Mouse (Mus musculus): ENCODE measurements around the gene Ptprd.
"Not testable (repeated sequence)": the region's sequence is repeated elsewhere in the genome, so short reads cannot be mapped to it uniquely, and the experiment has no call there.

Ptprd gene

DNA sequence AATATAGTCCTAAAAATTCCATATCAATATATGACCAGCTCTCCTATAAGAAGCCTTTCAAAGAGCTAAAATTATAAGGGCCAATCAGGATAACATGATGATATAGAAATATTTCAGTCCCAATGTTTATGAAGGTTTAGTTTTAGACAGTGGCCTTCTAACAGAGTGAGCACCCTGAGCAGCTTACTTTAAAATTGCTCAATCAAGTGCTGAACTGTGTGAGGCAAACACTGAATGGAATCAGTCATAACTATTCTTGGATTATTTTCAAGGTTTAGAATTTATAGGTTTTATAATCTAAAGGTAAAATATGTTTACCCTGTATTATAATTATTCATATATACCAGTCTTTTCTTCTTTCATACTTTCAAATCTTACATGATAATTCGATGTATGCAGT is 134.7 kb downstream of the Ptprd start:
- Histone ChIP-seq H3K4me1 (replicated peaks; ENCODE audit: low read depth, low read length) (no peaks in the 10 kb centered on the region), H3K27me3 (ENCODE audit: insufficient read depth, low read length) (no peaks in the 10 kb centered on the region), H3K4me3 (replicated peaks; ENCODE audit: low read length) (no peak overlapping the region), H3K36me3 (ENCODE audit: insufficient read depth, low read length) (no peaks in the 10 kb centered on the region), H3K9me3 (ENCODE audit: low read length) (no peaks in the 10 kb centered on the region)
- no peak for TF ChIP-seq CTCF (conservative IDR thresholded peaks at IDR 0.05; ENCODE audit: low read length)
- no peak for TF ChIP-seq POU5F1 (IDR thresholded peaks at IDR 0.05; ENCODE audit: borderline replicate concordance, low read length)
- no peak for TF ChIP-seq NANOG (IDR thresholded peaks at IDR 0.05; ENCODE audit: borderline replicate concordance, low read length)

DNA sequence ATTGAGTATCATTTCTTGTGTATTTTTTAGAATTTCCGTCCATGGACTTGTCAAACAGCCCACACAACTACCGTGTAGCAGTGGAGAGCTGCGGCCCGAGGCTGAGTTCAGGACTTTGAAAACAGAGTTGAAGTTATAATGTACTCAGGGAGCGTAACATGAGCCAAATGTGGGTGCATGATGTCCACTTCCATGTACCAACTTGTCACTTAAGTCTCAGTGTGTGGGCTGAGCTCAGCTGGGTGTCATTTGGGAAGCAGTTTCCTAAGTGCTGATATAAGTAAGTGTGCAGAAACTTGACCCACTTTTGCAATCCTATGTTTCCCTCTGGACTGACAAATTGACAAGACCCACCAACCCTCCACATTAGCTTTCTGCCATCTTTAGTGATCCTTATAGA is 173.4 kb downstream of the Ptprd start:
- no peaks in the 10 kb centered on the region for H3K36me3 ChIP-seq (ENCODE audit: insufficient read depth, low read length)
- H3K27me3 ChIP-seq (ENCODE audit: insufficient read depth, low read length), result no peaks in the 10 kb centered on the region
- no peaks in the 10 kb centered on the region for H3K9me3 ChIP-seq (ENCODE audit: low read length)
- H3K4me3 ChIP-seq (replicated peaks; ENCODE audit: low read length), result no peak overlapping the region
- no peaks in the 10 kb centered on the region for H3K4me1 ChIP-seq (replicated peaks; ENCODE audit: low read depth, low read length)
- TF ChIP-seq NANOG (IDR thresholded peaks at IDR 0.05; ENCODE audit: borderline replicate concordance, low read length) (no peak), POU5F1 (IDR thresholded peaks at IDR 0.05; ENCODE audit: borderline replicate concordance, low read length) (no peak), CTCF (conservative IDR thresholded peaks at IDR 0.05; ENCODE audit: low read length) (no peak)

DNA sequence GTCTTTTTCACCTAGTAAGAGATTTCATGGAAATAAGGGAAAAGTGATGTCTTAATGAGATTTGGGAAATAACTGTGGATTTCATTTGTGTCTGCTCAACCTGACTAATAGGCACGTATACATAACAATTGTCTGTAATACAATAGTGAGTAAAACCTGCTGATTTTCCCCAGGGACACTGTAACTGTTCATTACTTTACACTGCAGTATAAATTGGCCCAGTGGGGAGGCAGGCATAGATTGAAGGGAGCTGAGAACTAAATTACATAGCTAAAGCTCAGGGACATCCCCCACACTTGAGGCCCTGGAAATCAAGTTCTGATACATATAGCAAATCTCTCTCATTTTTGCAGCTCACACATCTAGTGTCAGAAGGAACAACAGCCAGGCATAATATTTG is 209.7 kb downstream of the Ptprd start:
- Histone ChIP-seq H3K4me1 (replicated peaks; ENCODE audit: low read depth, low read length) (no peaks in the 10 kb centered on the region), H3K4me3 (replicated peaks; ENCODE audit: low read length) (no peak overlapping the region), H3K36me3 (ENCODE audit: insufficient read depth, low read length) (no peaks in the 10 kb centered on the region), H3K27me3 (ENCODE audit: insufficient read depth, low read length) (no peaks in the 10 kb centered on the region), H3K9me3 (ENCODE audit: low read length) (no peaks in the 10 kb centered on the region)
- TF ChIP-seq POU5F1 (IDR thresholded peaks at IDR 0.05; ENCODE audit: borderline replicate concordance, low read length), result no peak
- TF ChIP-seq NANOG (IDR thresholded peaks at IDR 0.05; ENCODE audit: borderline replicate concordance, low read length), result peak; percentile 52; the same call in 1 of the 2 replicates

GRCm38 (mm10) chr4:77992709-77993108 is 219.1 kb downstream of the Ptprd start:
- no peaks in the 10 kb centered on the region for H3K4me1 ChIP-seq (replicated peaks; ENCODE audit: low read depth, low read length)
- no peaks in the 10 kb centered on the region for H3K27me3 ChIP-seq (ENCODE audit: insufficient read depth, low read length)
- no peaks in the 10 kb centered on the region for H3K36me3 ChIP-seq (ENCODE audit: insufficient read depth, low read length)
- no peak overlapping the region for H3K4me3 ChIP-seq (replicated peaks; ENCODE audit: low read length)
- no peaks in the 10 kb centered on the region for H3K9me3 ChIP-seq (ENCODE audit: low read length)
- no peak for TF ChIP-seq CTCF (conservative IDR thresholded peaks at IDR 0.05; ENCODE audit: low read length)
- TF ChIP-seq POU5F1 (IDR thresholded peaks at IDR 0.05; ENCODE audit: borderline replicate concordance, low read length), result no peak
- TF ChIP-seq NANOG (IDR thresholded peaks at IDR 0.05; ENCODE audit: borderline replicate concordance, low read length), result no peak

DNA sequence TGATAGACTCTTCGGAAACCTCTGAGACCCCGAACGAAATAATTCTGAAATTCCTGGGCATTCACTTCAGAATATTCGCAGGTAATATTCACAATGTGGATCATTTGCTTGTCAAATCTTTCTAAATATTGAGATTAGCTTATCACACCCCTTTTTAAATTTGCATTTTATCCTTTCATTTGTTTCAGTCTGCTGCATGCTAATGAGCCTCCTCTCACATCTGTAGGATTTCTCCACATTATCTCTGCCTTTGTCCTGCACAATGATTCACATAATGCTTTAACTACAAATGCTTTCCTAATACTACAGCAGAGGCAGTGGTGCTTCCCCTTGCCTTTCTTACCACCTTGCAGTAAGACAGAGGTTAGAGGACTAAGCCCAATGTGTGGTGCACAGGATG is 229.7 kb downstream of the Ptprd start:
- no peaks in the 10 kb centered on the region for H3K9me3 ChIP-seq (ENCODE audit: low read length)
- no peak overlapping the region for H3K4me3 ChIP-seq (replicated peaks; ENCODE audit: low read length)
- TF ChIP-seq POU5F1 (IDR thresholded peaks at IDR 0.05; ENCODE audit: borderline replicate concordance, low read length) (no peak), CTCF (conservative IDR thresholded peaks at IDR 0.05; ENCODE audit: low read length) (no peak), NANOG (IDR thresholded peaks at IDR 0.05; ENCODE audit: borderline replicate concordance, low read length) (no peak)
- no peaks in the 10 kb centered on the region for H3K4me1 ChIP-seq (replicated peaks; ENCODE audit: low read depth, low read length)
- no peaks in the 10 kb centered on the region for H3K36me3 ChIP-seq (ENCODE audit: insufficient read depth, low read length)
- no peaks in the 10 kb centered on the region for H3K27me3 ChIP-seq (ENCODE audit: insufficient read depth, low read length)

- Histone ChIP-seq H3K36me3 (ENCODE audit: insufficient read depth, low read length) (no peaks in the 10 kb centered on the region), H3K27me3 (ENCODE audit: insufficient read depth, low read length) (no peaks in the 10 kb centered on the region), H3K4me3 (replicated peaks; ENCODE audit: low read length) (no peak overlapping the region), H3K9me3 (ENCODE audit: low read length) (no peaks in the 10 kb centered on the region), H3K4me1 (replicated peaks; ENCODE audit: low read depth, low read length) (no peaks in the 10 kb centered on the region)
- TF ChIP-seq CTCF (conservative IDR thresholded peaks at IDR 0.05; ENCODE audit: low read length) (peak; percentile 26), NANOG (IDR thresholded peaks at IDR 0.05; ENCODE audit: borderline replicate concordance, low read length) (no peak), POU5F1 (IDR thresholded peaks at IDR 0.05; ENCODE audit: borderline replicate concordance, low read length) (no peak)
Measured at GRCm38 (mm10) chr4:77961711-77962110, 250.1 kb downstream of the Ptprd start.

DNA sequence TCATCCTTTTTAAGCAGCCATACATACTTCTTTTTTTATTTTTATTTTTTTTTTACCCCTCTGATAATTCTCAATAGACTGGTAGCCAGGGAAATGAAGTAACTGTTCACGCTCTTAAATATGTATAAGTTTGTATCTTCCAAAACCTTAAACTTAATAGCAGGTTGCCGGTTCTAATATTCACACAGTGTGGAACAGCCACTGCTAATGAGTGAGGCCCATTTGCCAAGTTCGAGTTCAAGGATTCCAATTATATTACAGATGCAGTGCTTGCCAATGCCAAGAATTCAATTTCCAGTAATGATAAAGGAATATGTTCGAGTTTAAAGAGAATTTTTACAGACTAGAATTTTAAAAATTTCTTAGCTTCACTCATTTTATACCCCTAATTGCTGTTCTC is 322.3 kb downstream of the Ptprd start:
- H3K27me3 ChIP-seq (ENCODE audit: insufficient read depth, low read length), result no peaks in the 10 kb centered on the region
- no peaks in the 10 kb centered on the region for H3K36me3 ChIP-seq (ENCODE audit: insufficient read depth, low read length)
- H3K9me3 ChIP-seq (ENCODE audit: low read length), result no peaks in the 10 kb centered on the region
- H3K4me1 ChIP-seq (replicated peaks; ENCODE audit: low read depth, low read length), result no peaks in the 10 kb centered on the region
- no peak for TF ChIP-seq NANOG (IDR thresholded peaks at IDR 0.05; ENCODE audit: borderline replicate concordance, low read length)
- TF ChIP-seq POU5F1 (IDR thresholded peaks at IDR 0.05; ENCODE audit: borderline replicate concordance, low read length), result no peak
- TF ChIP-seq CTCF (conservative IDR thresholded peaks at IDR 0.05; ENCODE audit: low read length), result no peak
- H3K4me3 ChIP-seq (replicated peaks; ENCODE audit: low read length), result no peak overlapping the region

DNA sequence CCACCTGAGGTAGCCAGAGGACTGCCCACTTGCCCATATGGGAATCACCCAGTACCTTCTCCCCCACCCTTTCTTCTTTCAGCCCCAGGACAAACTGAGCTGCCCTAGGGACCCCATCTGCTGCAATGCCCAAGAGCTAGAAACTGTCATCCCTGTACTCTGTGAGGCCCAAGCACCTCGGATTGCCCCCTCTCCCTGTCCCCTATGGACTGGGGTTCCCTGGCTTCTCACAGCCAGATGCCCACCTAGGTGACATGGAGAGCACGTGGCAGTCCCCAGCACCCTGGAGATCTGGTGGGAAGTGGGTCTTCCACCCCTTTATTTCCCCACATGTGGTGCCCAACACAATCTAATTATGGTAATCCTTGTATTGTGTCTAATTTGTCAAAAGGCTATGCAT is 331.5 kb downstream of the Ptprd start:
- TF ChIP-seq POU5F1 (IDR thresholded peaks at IDR 0.05; ENCODE audit: borderline replicate concordance, low read length) (no peak), NANOG (IDR thresholded peaks at IDR 0.05; ENCODE audit: borderline replicate concordance, low read length) (no peak), CTCF (conservative IDR thresholded peaks at IDR 0.05; ENCODE audit: low read length) (no peak)
- Histone ChIP-seq H3K4me1 (replicated peaks; ENCODE audit: low read depth, low read length) (no peaks in the 10 kb centered on the region), H3K9me3 (ENCODE audit: low read length) (no peaks in the 10 kb centered on the region), H3K36me3 (ENCODE audit: insufficient read depth, low read length) (no peaks in the 10 kb centered on the region), H3K27me3 (ENCODE audit: insufficient read depth, low read length) (no peaks in the 10 kb centered on the region), H3K4me3 (replicated peaks; ENCODE audit: low read length) (no peak overlapping the region)

- Histone ChIP-seq H3K4me1 (replicated peaks; ENCODE audit: low read depth, low read length) (no peaks in the 10 kb centered on the region), H3K9me3 (ENCODE audit: low read length) (no peaks in the 10 kb centered on the region), H3K36me3 (ENCODE audit: insufficient read depth, low read length) (no peaks in the 10 kb centered on the region), H3K27me3 (ENCODE audit: insufficient read depth, low read length) (no peaks in the 10 kb centered on the region), H3K4me3 (replicated peaks; ENCODE audit: low read length) (no peak overlapping the region)
- TF ChIP-seq NANOG (IDR thresholded peaks at IDR 0.05; ENCODE audit: borderline replicate concordance, low read length), result no peak
- no peak for TF ChIP-seq POU5F1 (IDR thresholded peaks at IDR 0.05; ENCODE audit: borderline replicate concordance, low read length)
- no peak for TF ChIP-seq CTCF (conservative IDR thresholded peaks at IDR 0.05; ENCODE audit: low read length)
Measured at GRCm38 (mm10) chr4:77861269-77861668, 350.5 kb downstream of the Ptprd start.

DNA sequence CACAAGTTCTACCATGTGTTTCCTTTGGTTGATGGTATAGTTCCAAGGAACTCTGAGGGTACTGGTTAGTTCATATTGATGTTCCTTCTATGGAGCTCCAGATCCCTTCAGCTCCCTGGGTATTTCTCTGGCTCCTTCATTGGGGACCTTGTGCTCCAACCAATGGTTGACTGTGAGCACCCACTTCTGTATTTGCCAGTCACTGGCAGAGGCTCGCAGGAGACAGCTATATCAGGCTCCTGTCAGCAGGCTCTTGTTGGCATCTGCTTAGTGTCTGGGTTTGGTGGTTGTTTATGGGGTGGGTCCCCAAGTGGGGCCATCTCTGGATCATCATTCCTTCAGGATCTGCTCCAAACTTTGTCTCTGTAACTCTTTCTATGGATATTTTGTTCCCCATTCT is 414.4 kb downstream of the Ptprd start:
- not testable (repeated sequence) for H3K9me3 ChIP-seq (ENCODE audit: low read length); H3K4me1 ChIP-seq (replicated peaks; ENCODE audit: low read depth, low read length); H3K4me3 ChIP-seq (replicated peaks; ENCODE audit: low read length); H3K27me3 ChIP-seq (ENCODE audit: insufficient read depth, low read length); H3K36me3 ChIP-seq (ENCODE audit: insufficient read depth, low read length)
